Mouse (Mus musculus): Measurements from ENCODE around the gene Itpka.

GRCm38 (mm10) chr2:119799961-119800550 lies 57.9 kb downstream of the Itpka start:
- no peak for TF ChIP-seq POLR2A (IDR thresholded peaks at IDR 0.05; ENCODE audit: low read depth, low read length)
- no peak for TF ChIP-seq CTCF (conservative IDR thresholded peaks at IDR 0.05; ENCODE audit: insufficient read depth, insufficient read length, low read depth, low read length)
